Mouse (Mus musculus) leukemia stem cell, adult 10-12 weeks (primary cell): ENCODE data around the gene Ranbp6. TPM values are rescaled to one million over a fixed set of nuclear protein-coding genes. Genes with fewer than 3 reads are reported as not detected.

Experiments
- polyA plus RNA-seq: library from polyadenylated mRNA; stranded (reverse); fragments of >175 nt; gene quantifications from 2 replicates; pipeline ENCODE4 v1.2.3, GENCODE M21; 2012; ENCODE audit warnings: low replicate concordance

Ranbp6 gene
- 0.12 and 2.0 TPM in 2 replicates for polyA plus RNA-seq

GRCm38 (mm10) chr19:29812581-29813460 lies at the start of gene Ranbp6:
Gene Ranbp6, minus strand, starts transcription at chr19:29812974.

DNA sequence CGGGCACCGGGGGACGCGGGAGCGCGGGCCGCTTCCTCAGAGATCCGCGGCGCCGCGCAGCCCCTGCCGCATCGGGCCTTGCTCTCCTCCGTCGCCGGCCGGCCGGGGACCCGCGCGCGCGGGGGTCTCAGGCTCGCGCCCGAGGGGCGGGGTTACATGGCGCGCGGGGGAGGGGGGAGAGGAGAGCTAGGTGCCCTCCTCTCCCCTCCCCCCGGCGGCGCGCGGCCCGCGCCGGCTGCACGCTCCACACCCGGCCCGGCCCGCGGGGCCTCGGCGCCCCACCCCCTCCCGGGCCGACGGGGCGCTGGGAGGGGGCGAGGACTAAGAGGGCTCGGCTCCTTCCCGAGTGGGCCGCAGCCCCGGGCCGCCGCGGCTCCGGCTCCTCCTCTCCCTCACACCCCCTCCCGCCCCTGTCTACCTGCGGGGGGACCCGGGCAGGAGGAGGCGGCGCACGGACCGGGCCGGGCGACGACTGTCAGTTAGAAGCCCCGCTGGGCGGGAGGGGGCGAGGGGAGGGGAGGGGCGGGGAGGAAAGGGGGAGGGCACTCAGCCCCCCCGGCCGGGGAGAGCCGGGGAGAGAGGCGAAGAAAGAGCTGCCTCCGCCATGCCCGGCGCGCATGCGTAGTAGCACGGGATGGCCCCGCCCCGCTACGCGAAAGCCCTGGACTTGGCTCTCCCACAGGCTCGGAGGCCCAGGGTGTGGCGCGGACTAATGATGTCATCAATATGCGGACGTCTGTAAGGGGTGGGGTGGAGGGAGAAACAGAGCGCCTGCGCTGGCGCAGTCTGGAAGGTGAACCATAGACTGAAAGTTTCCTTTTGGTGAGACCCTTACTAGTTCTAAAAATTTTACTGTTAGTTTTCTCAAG lies 6.6 kb downstream of the Ranbp6 start, which contains the start of gene 9930021J03Rik:
9930021J03Rik (minus strand) TSS at position 73 of the 869 bp plus-strand sequence.

Other genes with a start within 250 kb of the Ranbp6 start
- 13.3 and 13.9 TPM in 2 replicates for gene Ermp1, start 164.6 kb downstream of the Ranbp6 start, polyA plus RNA-seq
- 0.26 TPM in 1 of 2 replicates, not detected in the other for gene Mlana, start 115.2 kb downstream of the Ranbp6 start, polyA plus RNA-seq
- gene 9930021J03Rik, start 7.0 kb downstream of the Ranbp6 start, polyA plus RNA-seq = 0.84 and 1.8 TPM in 2 replicates
- 0.09 and 0.38 TPM in 2 replicates for gene Il33, start 112.1 kb upstream of the Ranbp6 start, polyA plus RNA-seq
- gene Trpd52l3, start 190.8 kb upstream of the Ranbp6 start, polyA plus RNA-seq = not detected in 2 replicates
- 11.6 and 28.2 TPM in 2 replicates for gene Uhrf2, start 217.5 kb upstream of the Ranbp6 start, polyA plus RNA-seq